Mouse (Mus musculus): ENCODE measurements around the gene Galns. TPM values are rescaled to one million over a fixed set of nuclear protein-coding genes. Genes with fewer than 3 reads are reported as not detected.

The Galns gene
- polyA plus RNA-seq, 1 experiment from 2014 or later = 8.2 TPM

DNA sequence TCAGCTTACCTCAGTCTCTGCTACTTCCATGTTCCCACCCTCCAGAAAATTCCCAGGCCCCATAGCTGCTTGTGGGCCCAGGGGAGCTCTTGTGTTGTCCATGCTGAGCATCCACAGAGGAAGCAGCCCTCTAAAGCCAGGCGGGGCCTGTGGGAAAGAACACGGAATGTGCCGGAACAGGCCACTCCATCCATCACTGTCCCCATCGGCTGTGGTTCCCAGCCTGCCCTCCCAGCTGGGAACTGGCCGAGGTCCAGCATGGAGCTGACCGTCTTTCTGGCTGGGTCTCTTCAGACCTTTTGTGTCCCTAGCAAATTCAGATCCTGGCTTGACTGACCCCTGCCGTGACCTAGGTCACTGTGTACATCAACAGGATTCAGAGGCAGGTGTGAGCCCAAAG is 43.5 kb upstream of the Galns start:
- H3K4me3 ChIP-seq (ENCODE audit: low read depth, low read length) = no peak overlapping the region
- no peak for DNase-seq (ENCODE audit: low spot score)
- ATAC-seq (ENCODE audit: low FRiP score, low TSS enrichment) = peak; percentile 52; the same call in 1 of the 2 replicates
- H3K9ac ChIP-seq (ENCODE audit: low read length) = no peak overlapping the region
- no peaks in the 10 kb centered on the region for H3K9me3 ChIP-seq (ENCODE audit: control insufficient read depth, low read length)
- 20% methylated on average over 7 of the region's 7 CpGs for WGBS
- no peak for TF ChIP-seq CTCF (IDR thresholded peaks at IDR 0.05; ENCODE audit: low read depth)
- TF ChIP-seq EP300 (optimal IDR thresholded peaks at IDR 0.05) = no peak
- no peak overlapping the region for H3K4me2 ChIP-seq (replicated peaks; ENCODE audit: low read depth)
- H3K27me3 ChIP-seq (ENCODE audit: control insufficient read depth, insufficient read depth, low read length) = no peaks in the 10 kb centered on the region
- H3K27ac ChIP-seq (replicated peaks) = no peak overlapping the region
- no peaks in the 10 kb centered on the region for H3K4me1 ChIP-seq (replicated peaks; ENCODE audit: control insufficient read depth, insufficient read depth)
- no peaks in the 10 kb centered on the region for H3K36me3 ChIP-seq (ENCODE audit: control insufficient read depth, insufficient read depth, low read length)

DNA sequence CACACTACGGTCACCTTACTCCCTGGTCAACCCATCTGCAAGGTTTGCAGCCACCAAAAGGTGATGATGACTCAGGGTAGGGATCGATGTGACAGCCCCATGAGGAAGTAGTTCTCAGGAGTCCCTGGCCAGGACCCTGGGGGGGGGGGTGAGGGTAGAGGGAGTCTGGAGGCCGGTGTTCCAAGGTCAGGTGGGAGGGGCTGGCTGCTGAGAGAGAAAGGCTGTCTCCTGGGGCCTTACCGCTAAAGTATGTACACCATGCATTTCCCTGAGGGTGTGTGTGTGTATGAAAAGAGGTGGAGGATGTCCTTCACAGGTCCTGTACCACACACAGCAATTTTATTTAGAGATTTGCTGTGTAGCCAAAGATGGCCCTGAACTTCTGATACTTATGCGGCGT is 41.4 kb upstream of the Galns start:
- H3K4me3 ChIP-seq (ENCODE audit: low read depth, low read length) = no peak overlapping the region
- no peak for TF ChIP-seq EP300 (optimal IDR thresholded peaks at IDR 0.05)
- TF ChIP-seq CTCF (IDR thresholded peaks at IDR 0.05; ENCODE audit: low read depth) = no peak
- no peak overlapping the region for H3K27ac ChIP-seq (replicated peaks)
- DNase-seq (ENCODE audit: low spot score) = no peak
- no peaks in the 10 kb centered on the region for H3K27me3 ChIP-seq (ENCODE audit: control insufficient read depth, insufficient read depth, low read length)
- no peaks in the 10 kb centered on the region for H3K9me3 ChIP-seq (ENCODE audit: control insufficient read depth, low read length)
- H3K4me1 ChIP-seq (replicated peaks; ENCODE audit: control insufficient read depth, insufficient read depth) = no peaks in the 10 kb centered on the region
- no peak overlapping the region for H3K9ac ChIP-seq (ENCODE audit: low read length)
- H3K36me3 ChIP-seq (ENCODE audit: control insufficient read depth, insufficient read depth, low read length) = no peaks in the 10 kb centered on the region
- H3K4me2 ChIP-seq (replicated peaks; ENCODE audit: low read depth) = no peak overlapping the region
- WGBS = 57% methylated on average over 6 of the region's 6 CpGs
- no peak for ATAC-seq (ENCODE audit: low FRiP score, low TSS enrichment)

DNA sequence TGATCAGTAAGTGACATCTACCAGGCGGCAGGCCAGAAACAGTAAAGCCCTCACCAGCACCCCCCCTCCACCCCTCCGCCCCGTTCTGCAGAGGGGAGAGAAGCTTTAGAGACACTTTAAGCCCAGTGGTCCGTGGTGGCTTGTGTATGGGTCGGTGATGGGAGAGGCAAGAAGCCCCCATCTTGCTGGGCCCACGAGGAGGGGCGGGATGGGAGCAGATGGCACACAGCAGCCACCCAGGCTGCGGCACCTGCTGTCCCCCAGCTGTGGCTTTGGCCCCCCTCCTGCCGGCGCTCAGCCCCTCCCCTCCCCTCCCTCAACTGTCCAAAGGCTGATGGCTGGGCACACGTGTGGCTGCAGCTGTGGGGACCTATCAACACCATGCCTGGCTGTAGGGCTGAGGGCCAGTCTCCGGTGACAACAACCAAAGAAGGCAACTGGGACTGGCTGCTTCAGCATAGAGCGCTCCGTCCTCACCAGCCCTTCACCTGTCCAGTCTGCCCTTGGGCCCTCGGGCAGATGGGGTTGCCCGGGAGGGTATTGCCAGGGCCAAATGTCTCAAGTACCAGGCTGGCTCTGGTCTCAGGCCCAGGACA is 40.2 kb upstream of the Galns start:
- Histone ChIP-seq H3K4me3 (ENCODE audit: low read depth, low read length) (no peak overlapping the region), H3K9ac (ENCODE audit: low read length) (no peak overlapping the region), H3K4me2 (replicated peaks; ENCODE audit: low read depth) (no peak overlapping the region), H3K9me3 (ENCODE audit: control insufficient read depth, low read length) (no peaks in the 10 kb centered on the region), H3K27ac (replicated peaks) (no peak overlapping the region), H3K36me3 (ENCODE audit: control insufficient read depth, insufficient read depth, low read length) (no peaks in the 10 kb centered on the region), H3K4me1 (replicated peaks; ENCODE audit: control insufficient read depth, insufficient read depth) (no peaks in the 10 kb centered on the region), H3K27me3 (ENCODE audit: control insufficient read depth, insufficient read depth, low read length) (no peaks in the 10 kb centered on the region)
- no peak for DNase-seq (ENCODE audit: low spot score)
- TF ChIP-seq CTCF (IDR thresholded peaks at IDR 0.05; ENCODE audit: low read depth) (no peak), EP300 (optimal IDR thresholded peaks at IDR 0.05) (no peak)
- WGBS = 84% methylated on average over 16 of the region's 16 CpGs
- ATAC-seq (ENCODE audit: low FRiP score, low TSS enrichment) = no peak

- TF ChIP-seq CTCF (IDR thresholded peaks at IDR 0.05; ENCODE audit: low read depth) = no peak
- ATAC-seq (ENCODE audit: low FRiP score, low TSS enrichment) (no peak), DNase-seq (ENCODE audit: low spot score) (no peak)
- Histone ChIP-seq H3K4me2 (replicated peaks; ENCODE audit: low read depth) (no peak overlapping the region), H3K9me3 (ENCODE audit: control insufficient read depth, low read length) (no peaks in the 10 kb centered on the region), H3K27me3 (ENCODE audit: control insufficient read depth, insufficient read depth, low read length) (no peaks in the 10 kb centered on the region), H3K9ac (ENCODE audit: low read length) (no peak overlapping the region), H3K27ac (replicated peaks) (no peak overlapping the region), H3K4me3 (ENCODE audit: low read depth, low read length) (no peak overlapping the region), H3K36me3 (ENCODE audit: control insufficient read depth, insufficient read depth, low read length) (no peaks in the 10 kb centered on the region), H3K4me1 (replicated peaks; ENCODE audit: control insufficient read depth, insufficient read depth) (no peaks in the 10 kb centered on the region)
- WGBS = 64% methylated on average over 15 of the region's 15 CpGs
These were observed 37.1 kb upstream of the Galns start for GRCm38 (mm10) chr8:122648192-122648970.

DNA sequence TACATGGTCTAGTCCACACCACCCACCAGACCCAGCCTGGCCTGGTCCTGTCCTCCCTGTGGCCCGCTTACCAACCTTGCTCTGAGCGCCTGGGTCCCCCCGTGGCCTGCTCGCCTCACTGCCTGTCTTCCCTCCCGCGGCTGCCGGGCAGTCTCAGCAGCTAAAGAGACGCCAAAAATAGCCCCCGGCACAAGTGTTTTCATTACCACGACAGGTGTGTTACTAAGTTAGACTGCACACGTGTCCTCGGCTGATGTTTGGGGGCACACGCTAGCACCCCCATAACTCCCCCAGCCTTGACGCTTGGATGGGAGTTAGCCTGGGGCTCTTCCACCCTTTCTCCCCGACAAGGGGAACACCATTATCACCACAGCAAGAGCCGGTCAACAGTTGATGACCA is 35.1 kb upstream of the Galns start:
- no peak overlapping the region for H3K4me2 ChIP-seq (replicated peaks; ENCODE audit: low read depth)
- H3K36me3 ChIP-seq (ENCODE audit: control insufficient read depth, insufficient read depth, low read length) = no peaks in the 10 kb centered on the region
- no peak overlapping the region for H3K27ac ChIP-seq (replicated peaks)
- ATAC-seq (ENCODE audit: low FRiP score, low TSS enrichment) (no peak), DNase-seq (ENCODE audit: low spot score) (no peak)
- no peak overlapping the region for H3K4me3 ChIP-seq (ENCODE audit: low read depth, low read length)
- no peaks in the 10 kb centered on the region for H3K27me3 ChIP-seq (ENCODE audit: control insufficient read depth, insufficient read depth, low read length)
- 86% methylated on average over 16 of the region's 16 CpGs for WGBS
- no peak for TF ChIP-seq EP300 (optimal IDR thresholded peaks at IDR 0.05)
- TF ChIP-seq CTCF (IDR thresholded peaks at IDR 0.05; ENCODE audit: low read depth) = no peak
- H3K9me3 ChIP-seq (ENCODE audit: control insufficient read depth, low read length) = no peaks in the 10 kb centered on the region
- H3K9ac ChIP-seq (ENCODE audit: low read length) = no peak overlapping the region
- no peaks in the 10 kb centered on the region for H3K4me1 ChIP-seq (replicated peaks; ENCODE audit: control insufficient read depth, insufficient read depth)
